Mouse (Mus musculus): ENCODE data around the gene Shprh.
A peak's percentile ranks its signal among the peaks of the same experiment; 100 is the strongest.

DNA sequence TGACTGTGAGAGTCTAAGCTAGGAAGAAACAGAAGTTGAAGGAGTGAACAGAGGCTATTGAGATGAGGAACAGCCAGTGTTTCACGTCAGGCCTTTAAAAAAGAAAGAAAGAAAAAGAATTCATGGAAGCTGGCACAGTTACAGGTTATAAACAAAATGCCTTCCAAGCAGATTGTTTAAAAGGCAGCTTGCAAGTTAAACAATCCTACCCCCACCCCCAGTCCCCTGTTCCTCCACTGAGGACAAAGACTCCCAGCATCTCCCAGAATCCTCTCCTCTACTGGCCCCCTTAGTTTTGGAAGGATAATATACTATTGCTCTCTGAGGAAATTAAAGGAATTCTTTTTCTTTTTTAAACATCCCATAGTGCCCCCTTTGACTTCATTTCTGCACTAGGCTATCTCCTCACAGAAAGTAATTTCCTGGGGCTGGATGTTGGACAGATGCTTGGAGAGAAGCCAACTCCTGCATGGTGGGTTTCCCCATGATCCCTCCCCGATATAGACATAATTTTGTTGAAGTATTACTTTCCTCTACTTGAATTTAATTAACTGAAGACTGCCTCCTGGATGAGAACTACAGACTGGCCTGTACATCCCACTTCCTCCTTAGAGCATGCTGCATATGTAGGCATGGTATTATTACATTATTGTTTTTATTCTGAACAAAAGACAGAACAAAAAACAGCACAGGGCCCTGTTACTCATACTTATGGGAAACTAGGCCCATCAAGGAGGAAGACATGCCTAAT is 101.2 kb downstream of the Shprh start:
- TF ChIP-seq CTCF (IDR thresholded peaks at IDR 0.05) (no peak), EP300 (IDR thresholded peaks at IDR 0.05) (peak; percentile 25; the same call in 1 of the 2 replicates)

All from lung, postnatal 0 days (tissue).